In the genomic region with DNA sequence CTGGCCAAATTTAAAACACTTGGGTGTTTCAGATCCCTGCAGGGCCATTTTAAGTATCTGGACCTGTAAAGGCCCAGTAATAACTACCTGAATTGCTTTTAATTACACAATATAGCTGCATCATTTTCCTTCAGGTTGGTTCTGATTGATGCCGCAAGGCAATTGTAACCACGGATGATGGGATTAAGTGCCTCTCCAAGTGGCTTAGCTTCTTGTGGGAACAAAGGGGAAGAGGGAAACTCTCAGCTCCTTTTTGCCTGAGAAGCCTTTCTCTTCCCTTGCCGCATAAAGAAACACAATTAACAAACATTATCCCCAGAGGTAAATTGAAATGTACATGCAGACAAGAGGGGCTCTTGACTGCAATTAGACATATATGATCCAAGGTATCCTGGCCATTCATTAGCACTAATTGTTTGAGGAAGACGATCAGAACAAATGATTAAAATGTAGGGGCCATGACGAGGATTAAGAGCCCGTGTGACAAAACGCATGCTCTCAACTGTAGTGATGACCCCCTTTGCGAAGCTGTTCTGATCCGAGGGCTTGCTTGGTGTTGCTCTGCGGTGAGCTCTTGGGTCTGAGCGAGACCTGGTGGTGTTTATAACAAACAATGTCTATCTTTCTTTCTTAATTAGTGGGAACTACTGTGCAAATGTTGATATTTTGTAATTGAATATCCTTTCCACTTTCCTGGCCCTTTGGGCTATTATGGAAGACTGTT, we compare ENCODE assay signal across 19 mouse cellular contexts.
A peak's percentile ranks its signal among the peaks of the same experiment; 100 is the strongest.
DNase-seq lines count a peak whose midpoint lies in the region; ATAC-seq and TF ChIP-seq lines count a peak whose summit lies in the region.
"Had no signal": no experiment of that assay in that cellular context is flagged by ENCODE, and none has a peak within 500 bp of the region (broad histone marks: within the 10 kb centered on the region; RNA-seq: fewer than 3 reads in every experiment).

No protein-coding gene starts in this region.

- H3K4me3 ChIP-seq in forebrain, embryonic 10.5 days: peak overlapping the region; percentile 20; the same call in 1 of the 2 replicates
- no peak overlapping the region for H3K4me3 ChIP-seq in forebrain, embryonic 15.5 days
- H3K4me3 ChIP-seq in midbrain, embryonic 10.5 days: peak overlapping the region; percentile 30
- no peak overlapping the region for H3K4me3 ChIP-seq in midbrain, embryonic 13.5 days (replicated peaks)
- H3K4me3 ChIP-seq in neural tube, embryonic 13.5 days: no peak overlapping the region
- no peak overlapping the region for H3K4me3 ChIP-seq in left cerebral cortex, adult 2 months
- H3K4me3 ChIP-seq: gastrocnemius, adult 2 months; heart, embryonic 12.5 days; hindbrain, embryonic 15.5 days had no signal

- no peaks in the 10 kb centered on the region for H3K9me3 ChIP-seq in forebrain, embryonic 10.5 days
- no peaks in the 10 kb centered on the region for H3K9me3 ChIP-seq in forebrain, embryonic 15.5 days
- no peaks in the 10 kb centered on the region for H3K9me3 ChIP-seq in midbrain, embryonic 10.5 days (replicated peaks)
- H3K9me3 ChIP-seq in midbrain, embryonic 13.5 days: no peaks in the 10 kb centered on the region
- H3K9me3 ChIP-seq in neural tube, embryonic 13.5 days: no peaks in the 10 kb centered on the region
- H3K9me3 ChIP-seq: heart, embryonic 12.5 days; hindbrain, embryonic 15.5 days had no signal

- intact Hi-C loops in left cerebral cortex, adult 2 months (cut with DNase I): no loop called here

- WGBS in forebrain, embryonic 10.5 days: 7% methylated on average over 11 of the region's 11 CpGs
- 12% methylated on average over 11 of the region's 11 CpGs for WGBS in forebrain, embryonic 15.5 days
- 10% methylated on average over 11 of the region's 11 CpGs for WGBS in midbrain, embryonic 10.5 days
- WGBS in midbrain, embryonic 13.5 days: 8% methylated on average over 11 of the region's 11 CpGs
- WGBS in neural tube, embryonic 13.5 days: 37% methylated on average over 11 of the region's 11 CpGs

- DNase-seq in forebrain, embryonic 10.5 days (ENCODE audit: extremely low spot score, low spot score): no peak
- peak; percentile 46 for DNase-seq in midbrain, embryonic 10.5 days (ENCODE audit: low spot score)
- no peak for DNase-seq in neural tube, embryonic 10.5 days (ENCODE audit: extremely low spot score, low spot score)
- no peak for DNase-seq in left cerebral cortex, adult 2 months (ENCODE audit: extremely low spot score in 1 of 2, low spot score in 2 of 2)
- DNase-seq: adrenal gland, postnatal 14 days; cerebellum, adult 2 months; cerebellum, postnatal 10 days; gastrocnemius, adult 2 months; gastrocnemius, postnatal 25 days; heart, postnatal 36 days had no signal

- no peaks in the 10 kb centered on the region for H3K36me3 ChIP-seq in forebrain, embryonic 10.5 days (replicated peaks)
- H3K36me3 ChIP-seq in forebrain, embryonic 15.5 days: no peaks in the 10 kb centered on the region
- H3K36me3 ChIP-seq in midbrain, embryonic 10.5 days: no peaks in the 10 kb centered on the region
- H3K36me3 ChIP-seq in midbrain, embryonic 13.5 days: no peaks in the 10 kb centered on the region
- no peaks in the 10 kb centered on the region for H3K36me3 ChIP-seq in neural tube, embryonic 13.5 days
- H3K36me3 ChIP-seq: heart, embryonic 12.5 days; hindbrain, embryonic 15.5 days had no signal

- no peak overlapping the region for H3K9ac ChIP-seq in forebrain, embryonic 15.5 days (replicated peaks)
- no peak overlapping the region for H3K9ac ChIP-seq in midbrain, embryonic 13.5 days (replicated peaks)
- no peak overlapping the region for H3K9ac ChIP-seq in neural tube, embryonic 13.5 days
- H3K9ac ChIP-seq: heart, embryonic 12.5 days; hindbrain, embryonic 15.5 days had no signal

- H3K4me1 ChIP-seq in forebrain, embryonic 10.5 days: peaks cover 29% of the 10 kb centered on the region
- H3K4me1 ChIP-seq in forebrain, embryonic 15.5 days: no peaks in the 10 kb centered on the region; the same call in 1 of the 2 replicates
- peaks cover 31% of the 10 kb centered on the region for H3K4me1 ChIP-seq in midbrain, embryonic 10.5 days
- H3K4me1 ChIP-seq in midbrain, embryonic 13.5 days (replicated peaks): peaks cover 16% of the 10 kb centered on the region; the same call in 1 of the 2 replicates
- peaks cover under 1% of the 10 kb centered on the region; the same call in 1 of the 2 replicates for H3K4me1 ChIP-seq in neural tube, embryonic 13.5 days (replicated peaks)
- H3K4me1 ChIP-seq: heart, embryonic 12.5 days; hindbrain, embryonic 15.5 days had no signal

- no peak for TF ChIP-seq CTCF in left cerebral cortex, adult 2 months (IDR thresholded peaks at IDR 0.05)

- no peak for ATAC-seq in forebrain, embryonic 15.5 days (replicated peaks)
- ATAC-seq in midbrain, embryonic 13.5 days: no peak
- ATAC-seq in neural tube, embryonic 13.5 days (ENCODE audit: low read depth): 0 out of 2 replicates have a peak, but pooled peaks have one; percentile 40
- ATAC-seq: activated CD4-positive, CD25-positive, alpha-beta regulatory T cell, adult 4 months; intestine, embryonic 16.5 days; Patski had no signal

- peak overlapping the region; percentile 68 for H3K27ac ChIP-seq in forebrain, embryonic 10.5 days
- H3K27ac ChIP-seq in forebrain, embryonic 15.5 days (replicated peaks): no peak overlapping the region
- H3K27ac ChIP-seq in midbrain, embryonic 10.5 days (replicated peaks): peak overlapping the region; percentile 75
- no peak overlapping the region for H3K27ac ChIP-seq in midbrain, embryonic 13.5 days
- no peak overlapping the region for H3K27ac ChIP-seq in neural tube, embryonic 13.5 days (replicated peaks)
- no peak overlapping the region for H3K27ac ChIP-seq in left cerebral cortex, adult 2 months
- H3K27ac ChIP-seq: gastrocnemius, adult 2 months; hindbrain, embryonic 15.5 days had no signal

- peaks cover 45% of the 10 kb centered on the region for H3K27me3 ChIP-seq in forebrain, embryonic 10.5 days (ENCODE audit: poor library complexity, severe bottlenecking)
- H3K27me3 ChIP-seq in forebrain, embryonic 15.5 days: no peaks in the 10 kb centered on the region
- peaks cover 77% of the 10 kb centered on the region for H3K27me3 ChIP-seq in midbrain, embryonic 10.5 days (ENCODE audit: low read depth, poor library complexity, severe bottlenecking)
- peaks cover 42% of the 10 kb centered on the region for H3K27me3 ChIP-seq in midbrain, embryonic 13.5 days
- H3K27me3 ChIP-seq in neural tube, embryonic 13.5 days: no peaks in the 10 kb centered on the region; the same call in 1 of the 2 replicates
- H3K27me3 ChIP-seq: CH12.LX; hindbrain, embryonic 15.5 days; Patski had no signal

- no peak overlapping the region for H3K4me2 ChIP-seq in forebrain, embryonic 15.5 days (replicated peaks)
- no peak overlapping the region for H3K4me2 ChIP-seq in midbrain, embryonic 13.5 days (replicated peaks)
- H3K4me2 ChIP-seq in neural tube, embryonic 13.5 days: no peak overlapping the region
- H3K4me2 ChIP-seq: heart, embryonic 12.5 days; hindbrain, embryonic 15.5 days had no signal

Comparison
In these comparisons a context has a peak if more than half of its experiments do, and no peak if none do; other contexts are left out.
1. H3K27ac ChIP-seq: peak in forebrain, embryonic 10.5 days (single experiment) and midbrain, embryonic 10.5 days (single experiment); none in forebrain, embryonic 15.5 days (single experiment), midbrain, embryonic 13.5 days (single experiment), neural tube, embryonic 13.5 days (single experiment) and left cerebral cortex, adult 2 months (single experiment).
2. H3K4me3 ChIP-seq: peak in forebrain, embryonic 10.5 days (single experiment) and midbrain, embryonic 10.5 days (single experiment); none in forebrain, embryonic 15.5 days (single experiment), midbrain, embryonic 13.5 days (single experiment), neural tube, embryonic 13.5 days (single experiment) and left cerebral cortex, adult 2 months (single experiment).